Mouse (Mus musculus) monocyte, adult 5-6 weeks (primary cell): ENCODE data around the gene Stambpl1. TPM values are rescaled to one million over a fixed set of nuclear protein-coding genes. Genes with fewer than 3 reads are reported as not detected.
"Not testable (repeated sequence)": the region's sequence is repeated elsewhere in the genome, so short reads cannot be mapped to it uniquely, and the experiment has no call there.

Experiments
- ATAC-seq: fragments of 153-309, 156-312 bp; replicated peaks from 2 replicates; pipeline ENCODE4 v1.8.0; 2017; ENCODE audit warnings: mild to moderate bottlenecking; ENCODE audit not compliant: low TSS enrichment, insufficient number of reproducible peaks, severe bottlenecking, poor library complexity, low FRiP score
- total RNA-seq: library from RNA; stranded (forward); fragments of 200-1000, 200-491, 200-594 nt; gene quantifications from 3 replicates; pipeline ENCODE4 v1.2.3, GENCODE M21; 2017

The Stambpl1 gene
- total RNA-seq, 1 experiment from 2014 or later, result 9.1 TPM

- ATAC-seq, result 0 out of 2 replicates have a peak, but pooled peaks have one; percentile 37
Measured at GRCm38 (mm10) chr19:34194132-34194745, 2.2 kb downstream of the Stambpl1 start.

- no peak for ATAC-seq
Measured at GRCm38 (mm10) chr19:34195031-34195430, 3.0 kb downstream of the Stambpl1 start.

GRCm38 (mm10) chr19:34198066-34198465 is 6.0 kb downstream of the Stambpl1 start:
- no peak for ATAC-seq

GRCm38 (mm10) chr19:34198901-34199300 is 6.9 kb downstream of the Stambpl1 start:
- ATAC-seq, result no peak

GRCm38 (mm10) chr19:34199488-34199887 is 7.5 kb downstream of the Stambpl1 start:
- peak; percentile 75 for ATAC-seq

GRCm38 (mm10) chr19:34202668-34203067 is 10.6 kb downstream of the Stambpl1 start:
- ATAC-seq, result no peak

GRCm38 (mm10) chr19:34206128-34206527 is 14.1 kb downstream of the Stambpl1 start:
- not testable (repeated sequence) for ATAC-seq

GRCm38 (mm10) chr19:34206760-34207440 is 14.9 kb downstream of the Stambpl1 start:
- no peak for ATAC-seq

GRCm38 (mm10) chr19:34209031-34209430 is 17.0 kb downstream of the Stambpl1 start:
- ATAC-seq, result no peak

GRCm38 (mm10) chr19:34209930-34210581 is 18.0 kb downstream of the Stambpl1 start:
- no peak for ATAC-seq

GRCm38 (mm10) chr19:34210841-34211240 is 18.8 kb downstream of the Stambpl1 start:
- no peak for ATAC-seq

- no peak for ATAC-seq
Measured at GRCm38 (mm10) chr19:34212489-34213250, 20.6 kb downstream of the Stambpl1 start.

- no peak for ATAC-seq
Measured at GRCm38 (mm10) chr19:34213251-34213645, 21.2 kb downstream of the Stambpl1 start.

GRCm38 (mm10) chr19:34214136-34214535 is 22.1 kb downstream of the Stambpl1 start:
- ATAC-seq, result no peak

GRCm38 (mm10) chr19:34216956-34217355 is 24.9 kb downstream of the Stambpl1 start:
- no peak for ATAC-seq

GRCm38 (mm10) chr19:34217761-34218160 is 25.7 kb downstream of the Stambpl1 start:
- ATAC-seq, result no peak

GRCm38 (mm10) chr19:34219260-34219968 is 27.4 kb downstream of the Stambpl1 start:
- no peak for ATAC-seq

- ATAC-seq, result no peak
Measured at GRCm38 (mm10) chr19:34220732-34221380, 28.8 kb downstream of the Stambpl1 start.
